Comparison of ENCODE assay signal across 14 mouse cellular contexts in the genomic region with DNA sequence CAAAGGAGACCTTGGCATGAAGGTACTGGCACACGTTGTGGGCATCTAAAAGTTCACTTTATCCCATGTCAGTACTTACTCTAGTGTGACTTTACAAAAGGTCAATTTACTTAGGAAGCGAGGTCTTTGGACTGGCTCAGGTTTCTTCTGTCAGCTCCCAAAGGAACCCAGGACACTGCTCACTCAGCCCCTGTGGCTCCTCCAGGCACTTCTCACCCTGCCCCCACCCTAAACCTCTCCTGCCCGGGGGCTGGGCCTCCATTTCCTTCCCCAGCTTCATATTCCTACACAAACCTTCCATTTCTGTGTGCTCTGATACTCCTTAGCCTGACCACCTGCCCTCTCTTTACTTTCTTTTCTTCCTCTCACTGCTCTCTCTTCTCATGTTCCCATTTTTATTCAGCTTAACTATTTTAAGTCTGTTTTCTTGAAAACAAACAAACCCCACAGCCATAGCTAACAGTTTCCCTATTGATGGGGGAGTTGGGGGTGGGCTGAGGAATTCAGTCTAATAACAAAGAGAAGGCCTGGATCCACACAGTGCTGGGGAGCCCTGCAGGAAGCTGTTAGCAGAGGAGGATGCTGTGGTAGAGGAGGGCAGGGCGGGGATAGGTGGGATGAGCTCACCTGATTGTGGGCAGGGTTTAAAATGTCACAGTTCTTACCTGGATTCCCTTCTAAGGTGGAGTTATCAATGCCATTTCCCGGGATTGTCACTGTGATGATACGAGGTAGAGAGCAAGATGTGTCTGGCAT. TPM values are rescaled to one million over a fixed set of nuclear protein-coding genes. Genes with fewer than 3 reads are reported as not detected.
DNase-seq lines count a peak whose midpoint lies in the region; ATAC-seq lines count a peak whose summit lies in the region.
"Had no signal": no experiment of that assay in that cellular context is flagged by ENCODE, and none has a peak within 500 bp of the region (broad histone marks: within the 10 kb centered on the region; RNA-seq: fewer than 3 reads in every experiment).

No protein-coding gene starts in this region.

- H3K9ac ChIP-seq in intestine, embryonic 16.5 days (ENCODE audit: low read depth, low read length): no peak overlapping the region
- no peak overlapping the region for H3K9ac ChIP-seq in intestine, embryonic 15.5 days
- H3K9ac ChIP-seq in limb, embryonic 15.5 days: no peak overlapping the region
- no peak overlapping the region for H3K9ac ChIP-seq in midbrain, embryonic 13.5 days (replicated peaks)
- H3K9ac ChIP-seq: limb, embryonic 13.5 days; stomach, embryonic 15.5 days had no signal

- H3K36me3 ChIP-seq in intestine, embryonic 16.5 days (ENCODE audit: control insufficient read depth, insufficient read depth, low read length): no peaks in the 10 kb centered on the region
- no peaks in the 10 kb centered on the region for H3K36me3 ChIP-seq in intestine, embryonic 15.5 days
- H3K36me3 ChIP-seq in limb, embryonic 15.5 days: no peaks in the 10 kb centered on the region
- no peaks in the 10 kb centered on the region for H3K36me3 ChIP-seq in midbrain, embryonic 13.5 days
- H3K36me3 ChIP-seq: limb, embryonic 13.5 days; stomach, embryonic 15.5 days had no signal

- no peak overlapping the region for H3K4me2 ChIP-seq in intestine, embryonic 16.5 days (ENCODE audit: low read depth, low read length)
- no peak overlapping the region for H3K4me2 ChIP-seq in intestine, embryonic 15.5 days (replicated peaks)
- no peak overlapping the region for H3K4me2 ChIP-seq in limb, embryonic 15.5 days
- H3K4me2 ChIP-seq in midbrain, embryonic 13.5 days (replicated peaks): no peak overlapping the region
- H3K4me2 ChIP-seq: limb, embryonic 13.5 days; stomach, embryonic 15.5 days had no signal

- H3K4me3 ChIP-seq in intestine, embryonic 16.5 days (ENCODE audit: low read length): no peak overlapping the region
- H3K4me3 ChIP-seq in intestine, embryonic 15.5 days (replicated peaks): no peak overlapping the region
- no peak overlapping the region for H3K4me3 ChIP-seq in limb, embryonic 15.5 days
- H3K4me3 ChIP-seq in midbrain, embryonic 13.5 days (replicated peaks): no peak overlapping the region
- H3K4me3 ChIP-seq: erythroblast, embryonic 14.5 days; limb, embryonic 13.5 days; stomach, embryonic 15.5 days had no signal

- no peaks in the 10 kb centered on the region for H3K27me3 ChIP-seq in intestine, embryonic 16.5 days (replicated peaks; ENCODE audit: control insufficient read depth, insufficient read depth, low read length)
- H3K27me3 ChIP-seq in intestine, embryonic 15.5 days (replicated peaks): no peaks in the 10 kb centered on the region
- H3K27me3 ChIP-seq in limb, embryonic 15.5 days: no peaks in the 10 kb centered on the region
- no peaks in the 10 kb centered on the region for H3K27me3 ChIP-seq in midbrain, embryonic 13.5 days
- H3K27me3 ChIP-seq: limb, embryonic 13.5 days; stomach, embryonic 15.5 days had no signal

- peak; percentile 38; the same call in 1 of the 2 replicates for ATAC-seq in intestine, embryonic 16.5 days
- ATAC-seq in intestine, embryonic 15.5 days: no peak
- no peak for ATAC-seq in limb, embryonic 15.5 days (ENCODE audit: insufficient number of reproducible peaks, low FRiP score, low TSS enrichment, low read depth)
- ATAC-seq in midbrain, embryonic 13.5 days: no peak
- no peak for ATAC-seq in erythroid progenitor cell, adult 5-6 weeks (replicated peaks; ENCODE audit: low FRiP score, poor library complexity, severe bottlenecking)

- no peak overlapping the region for H3K27ac ChIP-seq in intestine, embryonic 16.5 days (ENCODE audit: low read length)
- H3K27ac ChIP-seq in intestine, embryonic 15.5 days: no peak overlapping the region
- 0 out of 2 replicates have a peak overlapping the region, but pooled peaks have one; percentile 3 for H3K27ac ChIP-seq in limb, embryonic 15.5 days
- no peak overlapping the region for H3K27ac ChIP-seq in midbrain, embryonic 13.5 days
- H3K27ac ChIP-seq: limb, embryonic 13.5 days; stomach, embryonic 15.5 days had no signal

- peak; percentile 3 for DNase-seq in A20 (ENCODE audit: low read depth, low spot score)
- DNase-seq in R1 (ENCODE audit: low read depth, low spot score): peak; percentile 35
- DNase-seq in urinary bladder, postnatal 36 days (ENCODE audit: low spot score in 2 of 2): no peak
- DNase-seq: adrenal gland, adult 2 months; cerebellum, adult 2 months; heart, postnatal 4 days had no signal

- H3K9me3 ChIP-seq in intestine, embryonic 16.5 days (ENCODE audit: control insufficient read depth, low read length): no peaks in the 10 kb centered on the region
- H3K9me3 ChIP-seq in intestine, embryonic 15.5 days: no peaks in the 10 kb centered on the region
- no peaks in the 10 kb centered on the region for H3K9me3 ChIP-seq in limb, embryonic 15.5 days
- H3K9me3 ChIP-seq in midbrain, embryonic 13.5 days: no peaks in the 10 kb centered on the region
- H3K9me3 ChIP-seq: limb, embryonic 13.5 days; stomach, embryonic 15.5 days had no signal

- WGBS in intestine, embryonic 16.5 days: 55% methylated on average over 6 of the region's 6 CpGs
- WGBS in intestine, embryonic 15.5 days: 47% methylated on average over 6 of the region's 6 CpGs
- 53% methylated on average over 6 of the region's 6 CpGs for WGBS in limb, embryonic 15.5 days
- WGBS in midbrain, embryonic 13.5 days: 59% methylated on average over 6 of the region's 6 CpGs

- H3K4me1 ChIP-seq in intestine, embryonic 16.5 days (ENCODE audit: control insufficient read depth, insufficient read depth, low read length): peaks cover 18% of the 10 kb centered on the region
- peaks cover 7% of the 10 kb centered on the region for H3K4me1 ChIP-seq in intestine, embryonic 15.5 days (replicated peaks)
- peaks cover 21% of the 10 kb centered on the region for H3K4me1 ChIP-seq in limb, embryonic 15.5 days
- peaks cover 24% of the 10 kb centered on the region for H3K4me1 ChIP-seq in midbrain, embryonic 13.5 days (replicated peaks)
- H3K4me1 ChIP-seq: stomach, embryonic 15.5 days had no signal

RNA-seq across cellular contexts. Expression of a gene that starts 57.4 kb away (rescaled TPM):
- polyA plus RNA-seq in intestine, embryonic 16.5 days (2015; fragmentation: Nextera tagmentation; extraction: Ambion mirVana): 20.1 and 21.2 TPM in 2 replicates
- polyA plus RNA-seq in intestine, embryonic 15.5 days (2015; fragmentation: Nextera tagmentation; extraction: Ambion mirVana): 23.8 and 24.7 TPM in 2 replicates
- polyA plus RNA-seq in limb, embryonic 15.5 days (2015; fragmentation: Nextera tagmentation; extraction: Ambion mirVana): 31.9 and 39.0 TPM in 2 replicates
- 14.3 and 15.7 TPM in 2 replicates for polyA plus RNA-seq in midbrain, embryonic 13.5 days (2015; fragmentation: Nextera tagmentation; extraction: Ambion mirVana)
- 6.8 and 7.1 TPM in 2 replicates for total RNA-seq in erythroid progenitor cell, adult 5-6 weeks (2015; ENCODE audit: low replicate concordance)
- 3.5 and 4.3 TPM in 2 replicates for total RNA-seq in erythroid progenitor cell, adult 5-6 weeks (2017; ENCODE audit: low replicate concordance)

Comparison
In these comparisons a context has a peak if more than half of its experiments do, and no peak if none do; other contexts are left out.
1. DNase-seq: peak in A20 (single experiment) and R1 (single experiment); none in urinary bladder, postnatal 36 days (0 of 2).